Mouse (Mus musculus): ENCODE measurements at regions not wholly inside any gene's neighbourhood (a gene's known extent, or its start where the extent isn't known, plus 50 kb on each side); places are given as distances from the start of the nearest gene placed in this dataset.

DNA sequence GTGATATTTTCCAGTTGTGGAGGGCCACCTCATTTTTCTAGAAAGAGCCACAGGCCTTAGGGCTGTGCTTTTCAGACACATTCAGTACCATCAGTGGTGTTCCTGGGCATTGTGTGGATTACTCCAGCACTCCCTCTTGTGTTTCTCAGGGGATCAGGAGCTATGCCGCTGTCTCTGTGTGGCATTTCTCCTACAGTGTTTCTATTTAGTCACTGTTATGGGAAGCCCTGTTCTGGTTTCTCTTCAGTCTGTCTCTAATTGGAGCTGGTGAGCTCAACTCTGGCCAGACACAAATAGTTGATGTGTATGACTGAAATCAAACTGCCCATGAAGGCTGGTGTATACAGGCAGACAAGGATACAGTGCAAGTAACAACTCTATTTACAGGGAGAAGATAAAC, 133.7 kb upstream of the Arhgap42 start:
- dilution Hi-C loops (cut with MboI; ENCODE audit: extremely low pct_ligation_motif_present, extremely low pct_unique_long_range_greater_than_20kb, low sequenced_read_pairs) = no loop called here
- Histone ChIP-seq H3K4me3 (replicated peaks in 1 of 3; ENCODE audit: low read depth in 2 of 3, low read length in 2 of 3, poor library complexity in 1 of 3) (no peak overlapping the region), H3K27me3 (replicated peaks) (no peaks in the 10 kb centered on the region), H3K36me3 (replicated peaks in 1 of 2; ENCODE audit: control insufficient read depth in 1 of 2, insufficient read depth in 1 of 2, low read length in 1 of 2) (no peaks in the 10 kb centered on the region), H3K4me2 (ENCODE audit: insufficient read depth, low read depth, poor library complexity, severe bottlenecking) (no peak overlapping the region), H3K79me2 (replicated peaks; ENCODE audit: control insufficient read depth, extremely low read depth, insufficient read depth, poor library complexity, severe bottlenecking) (no peaks in the 10 kb centered on the region), H3K9me3 (replicated peaks; ENCODE audit: low read length) (peaks cover 18% of the 10 kb centered on the region), H3K27ac (ENCODE audit: insufficient read depth, low read depth) (no peak overlapping the region), H3K9ac (ENCODE audit: insufficient read depth, low read depth) (no peak overlapping the region), H3K4me1 (ENCODE audit: control insufficient read depth in 1 of 2, insufficient read depth in 2 of 2) (no peaks in the 10 kb centered on the region)
- no peak for TF ChIP-seq E2F4 (IDR thresholded peaks at IDR 0.05; ENCODE audit: insufficient replicate concordance, low read depth, low read length)
- no peak for TF ChIP-seq IRF4 (IDR thresholded peaks at IDR 0.05; ENCODE audit: low read depth, low read length)
- no peak for TF ChIP-seq PAX5 (IDR thresholded peaks at IDR 0.05; ENCODE audit: low read length)
- no peak for TF ChIP-seq NELFE (IDR thresholded peaks at IDR 0.05; ENCODE audit: low read depth, low read length)
- no peak for TF ChIP-seq TCF12 (IDR thresholded peaks at IDR 0.05; ENCODE audit: low read depth, low read length)
- no peak for TF ChIP-seq POLR2A (IDR thresholded peaks at IDR 0.05; ENCODE audit: low read depth, low read length)
- TF ChIP-seq ELF1 (IDR thresholded peaks at IDR 0.05; ENCODE audit: low read depth, low read length) = no peak
- no peak for TF ChIP-seq EP300 (IDR thresholded peaks at IDR 0.05; ENCODE audit: low read length)
- TF ChIP-seq KAT2A (IDR thresholded peaks at IDR 0.05; ENCODE audit: insufficient replicate concordance, low read length) = no peak
- no peak for TF ChIP-seq JUND (conservative IDR thresholded peaks at IDR 0.05; ENCODE audit: low read depth, low read length)
- TF ChIP-seq MXI1 (IDR thresholded peaks at IDR 0.05; ENCODE audit: low read depth, low read length) = no peak
- no peak for TF ChIP-seq HCFC1 (IDR thresholded peaks at IDR 0.05; ENCODE audit: low read depth, low read length)
- TF ChIP-seq NRF1 (IDR thresholded peaks at IDR 0.05; ENCODE audit: low read depth, low read length) = no peak
- TF ChIP-seq CHD2 (IDR thresholded peaks at IDR 0.05; ENCODE audit: low read length) = no peak
- no peak for TF ChIP-seq RCOR1 (conservative IDR thresholded peaks at IDR 0.05; ENCODE audit: low read depth, low read length)
- no peak for TF ChIP-seq CHD1 (IDR thresholded peaks at IDR 0.05; ENCODE audit: low read depth, low read length)
- no peak for TF ChIP-seq SMC3 (IDR thresholded peaks at IDR 0.05; ENCODE audit: low read depth, low read length)
- no peak for TF ChIP-seq USF1 (IDR thresholded peaks at IDR 0.05; ENCODE audit: low read depth, low read length)
- no peak for TF ChIP-seq ZC3H11A (IDR thresholded peaks at IDR 0.05; ENCODE audit: low read depth, low read length)
- TF ChIP-seq ZMIZ1 (IDR thresholded peaks at IDR 0.05; ENCODE audit: low read depth, low read length) = no peak
- no peak for DNase-seq (ENCODE audit: extremely low read depth)
- in situ Hi-C loops (cut with MboI; ENCODE audit: low pct_ligation_motif_present, low pct_unique_long_range_greater_than_20kb, low sequenced_read_pairs) = no loop called here

DNA sequence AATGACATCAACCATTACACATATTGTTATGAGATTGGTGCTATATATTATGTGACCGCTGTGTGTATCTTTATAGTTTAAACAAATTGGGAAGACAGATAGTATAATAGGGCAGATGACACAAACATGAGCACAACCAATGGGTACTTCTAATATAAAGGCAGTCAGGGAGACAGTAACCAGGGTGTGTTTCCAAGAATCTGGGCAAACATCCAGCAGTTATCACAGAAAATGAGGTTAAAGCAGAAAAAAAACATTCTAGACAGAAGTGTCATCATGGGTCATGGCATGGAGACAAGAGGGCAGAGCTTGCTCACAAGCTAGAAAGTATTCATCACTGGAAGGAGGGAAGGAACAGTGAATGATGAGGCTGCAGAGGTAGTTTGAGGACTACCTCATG, 129.8 kb upstream of the Arhgap42 start:
- Histone ChIP-seq H3K4me3 (replicated peaks in 1 of 3; ENCODE audit: low read depth in 2 of 3, low read length in 2 of 3, poor library complexity in 1 of 3) (no peak overlapping the region), H3K4me2 (ENCODE audit: insufficient read depth, low read depth, poor library complexity, severe bottlenecking) (no peak overlapping the region), H3K79me2 (replicated peaks; ENCODE audit: control insufficient read depth, extremely low read depth, insufficient read depth, poor library complexity, severe bottlenecking) (no peaks in the 10 kb centered on the region), H3K4me1 (ENCODE audit: control insufficient read depth in 1 of 2, insufficient read depth in 2 of 2) (no peaks in the 10 kb centered on the region), H3K9me3 (replicated peaks; ENCODE audit: low read length) (peaks cover 22% of the 10 kb centered on the region), H3K27me3 (replicated peaks) (no peaks in the 10 kb centered on the region), H3K36me3 (replicated peaks in 1 of 2; ENCODE audit: control insufficient read depth in 1 of 2, insufficient read depth in 1 of 2, low read length in 1 of 2) (no peaks in the 10 kb centered on the region), H3K9ac (ENCODE audit: insufficient read depth, low read depth) (no peak overlapping the region), H3K27ac (ENCODE audit: insufficient read depth, low read depth) (no peak overlapping the region)
- in situ Hi-C loops (cut with MboI; ENCODE audit: low pct_ligation_motif_present, low pct_unique_long_range_greater_than_20kb, low sequenced_read_pairs) (no loop called here), dilution Hi-C loops (cut with MboI; ENCODE audit: extremely low pct_ligation_motif_present, extremely low pct_unique_long_range_greater_than_20kb, low sequenced_read_pairs) (no loop called here)
- no peak for TF ChIP-seq CHD2 (IDR thresholded peaks at IDR 0.05; ENCODE audit: low read length)
- TF ChIP-seq TCF12 (IDR thresholded peaks at IDR 0.05; ENCODE audit: low read depth, low read length) = no peak
- TF ChIP-seq SMC3 (IDR thresholded peaks at IDR 0.05; ENCODE audit: low read depth, low read length) = no peak
- TF ChIP-seq USF2 (conservative IDR thresholded peaks at IDR 0.05; ENCODE audit: low read depth, low read length) = no peak
- no peak for TF ChIP-seq CHD1 (IDR thresholded peaks at IDR 0.05; ENCODE audit: low read depth, low read length)
- no peak for TF ChIP-seq E2F4 (IDR thresholded peaks at IDR 0.05; ENCODE audit: insufficient replicate concordance, low read depth, low read length)
- TF ChIP-seq MYC (IDR thresholded peaks at IDR 0.05; ENCODE audit: low read depth, low read length) = no peak
- no peak for TF ChIP-seq NRF1 (IDR thresholded peaks at IDR 0.05; ENCODE audit: low read depth, low read length)
- TF ChIP-seq ELF1 (IDR thresholded peaks at IDR 0.05; ENCODE audit: low read depth, low read length) = no peak
- DNase-seq (ENCODE audit: extremely low read depth) = no peak
